Mouse (Mus musculus) heart, embryonic 13.5 days (tissue): Measurements from ENCODE around the gene Gm42906. TPM values are rescaled to one million over a fixed set of nuclear protein-coding genes. Genes with fewer than 3 reads are reported as not detected.

Experiments
- ATAC-seq: fragments of 200-750 bp; cut with Nextera tagmentation; 2 replicates; pipeline ENCODE4 v1.8.0; 2017; ENCODE audit warnings: moderate TSS enrichment; ENCODE audit not compliant: insufficient number of reproducible peaks, low FRiP score, low TSS enrichment; ENCODE audit errors: extremely low read depth
- H3K27ac ChIP-seq: fragments of 300-500 bp; sonication (generic); replicated peaks from 2 replicates; pipeline ENCODE4 v1.5.1; 2015; ENCODE audit warnings: moderate library complexity, mild to moderate bottlenecking, inconsistent platforms
- H3K27me3 ChIP-seq: fragments of 300-500 bp; sonication (generic); replicated peaks from 2 replicates; pipeline ENCODE4 v1.6.1; 2015; ENCODE audit warnings: mild to moderate bottlenecking, inconsistent platforms
- H3K36me3 ChIP-seq: fragments of 300-500 bp; sonication (generic); 2 replicates; pipeline ENCODE4 v1.6.1; 2015; ENCODE audit warnings: mild to moderate bottlenecking, inconsistent platforms
- H3K4me1 ChIP-seq: fragments of 300-500 bp; sonication (generic); 2 replicates; pipeline ENCODE4 v1.6.1; 2015; ENCODE audit warnings: inconsistent platforms
- H3K4me2 ChIP-seq: fragments of 300-500 bp; sonication (generic); 2 replicates; pipeline ENCODE4 v1.6.1; 2015; ENCODE audit warnings: inconsistent platforms, mild to moderate bottlenecking, moderate library complexity
- H3K4me3 ChIP-seq: fragments of 300-500 bp; sonication (generic); 2 replicates; pipeline ENCODE4 v1.5.1; 2015; ENCODE audit warnings: moderate library complexity, mild to moderate bottlenecking, inconsistent platforms
- H3K9ac ChIP-seq: fragments of 300-500 bp; sonication (generic); 2 replicates; pipeline ENCODE4 v1.6.1; 2015; ENCODE audit warnings: inconsistent platforms, mild to moderate bottlenecking, moderate library complexity
- H3K9me3 ChIP-seq: fragments of 300-500 bp; sonication (generic); 2 replicates; pipeline ENCODE4 v1.6.1; 2016; ENCODE audit warnings: inconsistent platforms
- WGBS: fragments of 180-500 bp; shearing (Covaris S2); methylation state at CpG from one replicate; pipeline ENCODE4 v1.1.7; 2015; ENCODE audit warnings: mixed read lengths; 5-methylcytosine and 5-hydroxymethylcytosine counted together
- polyA plus RNA-seq: library from polyadenylated mRNA; unstranded; fragments of >200 nt; fragmentation: Nextera tagmentation; extraction: Ambion mirVana; gene quantifications from 2 replicates; pipeline ENCODE4 v1.2.1, GENCODE M21; 2015

Gm42906 gene
- polyA plus RNA-seq, 1 experiment from 2014 or later, result not detected

- 86% methylated on average over 8 of the region's 8 CpGs for WGBS
- H3K27me3 ChIP-seq, result no peaks in the 10 kb centered on the region
Measured at GRCm38 (mm10) chr5:151181288-151181687, 246.7 kb downstream of the Gm42906 start.

GRCm38 (mm10) chr5:151180176-151180785 is 247.7 kb downstream of the Gm42906 start:
- no peak overlapping the region for H3K9ac ChIP-seq
- H3K4me1 ChIP-seq, result peaks cover 25% of the 10 kb centered on the region
- no peak overlapping the region for H3K27ac ChIP-seq
- H3K9me3 ChIP-seq, result no peaks in the 10 kb centered on the region
- no peak overlapping the region for H3K4me2 ChIP-seq
- H3K4me3 ChIP-seq, result no peak overlapping the region
- no peaks in the 10 kb centered on the region for H3K27me3 ChIP-seq
- no peaks in the 10 kb centered on the region for H3K36me3 ChIP-seq
- 76% methylated on average over 9 of the region's 9 CpGs for WGBS
- no peak for ATAC-seq

More at GRCm38 (mm10) chr5:151181288-151181687, 246.7 kb downstream of the Gm42906 start:
- Histone ChIP-seq H3K9ac (no peak overlapping the region), H3K27ac (no peak overlapping the region), H3K4me3 (no peak overlapping the region), H3K9me3 (no peaks in the 10 kb centered on the region), H3K4me2 (no peak overlapping the region), H3K36me3 (no peaks in the 10 kb centered on the region), H3K4me1 (peaks cover 24% of the 10 kb centered on the region)
- no peak for ATAC-seq

GRCm38 (mm10) chr5:151177171-151177570 is 250.8 kb downstream of the Gm42906 start:
- no peak for ATAC-seq
- no peaks in the 10 kb centered on the region for H3K36me3 ChIP-seq
- H3K9me3 ChIP-seq, result no peaks in the 10 kb centered on the region
- H3K4me2 ChIP-seq, result no peak overlapping the region
- H3K4me1 ChIP-seq, result peaks cover 18% of the 10 kb centered on the region
- H3K27ac ChIP-seq, result no peak overlapping the region
- 81% methylated on average over 3 of the region's 3 CpGs for WGBS
- no peaks in the 10 kb centered on the region for H3K27me3 ChIP-seq
- no peak overlapping the region for H3K9ac ChIP-seq
- no peak overlapping the region for H3K4me3 ChIP-seq

GRCm38 (mm10) chr5:151175897-151176313 is 252.1 kb downstream of the Gm42906 start:
- Histone ChIP-seq H3K9me3 (no peaks in the 10 kb centered on the region), H3K9ac (no peak overlapping the region), H3K36me3 (no peaks in the 10 kb centered on the region), H3K4me2 (no peak overlapping the region), H3K4me1 (peaks cover 18% of the 10 kb centered on the region), H3K27ac (no peak overlapping the region), H3K27me3 (no peaks in the 10 kb centered on the region), H3K4me3 (no peak overlapping the region)
- ATAC-seq, result no peak
- WGBS, result 60% methylated on average over 4 of the region's 4 CpGs

GRCm38 (mm10) chr5:151174485-151175460 is 253.2 kb downstream of the Gm42906 start:
- Histone ChIP-seq H3K4me3 (no peak overlapping the region), H3K9me3 (no peaks in the 10 kb centered on the region), H3K4me1 (peaks cover 18% of the 10 kb centered on the region), H3K4me2 (no peak overlapping the region), H3K27ac (peak overlapping the region; percentile 56), H3K9ac (no peak overlapping the region), H3K27me3 (no peaks in the 10 kb centered on the region), H3K36me3 (no peaks in the 10 kb centered on the region)
- ATAC-seq, result no peak
- WGBS, result 57% methylated on average over 7 of the region's 7 CpGs

- H3K27ac ChIP-seq, result no peak overlapping the region
- no peak overlapping the region for H3K4me3 ChIP-seq
- no peaks in the 10 kb centered on the region for H3K9me3 ChIP-seq
- no peaks in the 10 kb centered on the region for H3K27me3 ChIP-seq
- no peak overlapping the region for H3K9ac ChIP-seq
- peaks cover 4% of the 10 kb centered on the region; the same call in 1 of the 2 replicates for H3K36me3 ChIP-seq
- no peak overlapping the region for H3K4me2 ChIP-seq
- ATAC-seq, result no peak
- peaks cover 18% of the 10 kb centered on the region for H3K4me1 ChIP-seq
- WGBS, result 85% methylated on average over 1 of the region's 1 CpGs
Measured at GRCm38 (mm10) chr5:151173774-151174173, 254.2 kb downstream of the Gm42906 start.

- peaks cover 26% of the 10 kb centered on the region for H3K4me1 ChIP-seq
- H3K4me3 ChIP-seq, result no peak overlapping the region
- H3K4me2 ChIP-seq, result no peak overlapping the region
- 72% methylated on average over 3 of the region's 3 CpGs for WGBS
- no peaks in the 10 kb centered on the region for H3K27me3 ChIP-seq
- ATAC-seq, result no peak
- no peak overlapping the region for H3K27ac ChIP-seq
- H3K9me3 ChIP-seq, result no peaks in the 10 kb centered on the region
- peaks cover 4% of the 10 kb centered on the region; the same call in 1 of the 2 replicates for H3K36me3 ChIP-seq
- no peak overlapping the region for H3K9ac ChIP-seq
Measured at GRCm38 (mm10) chr5:151170168-151170750, 257.7 kb downstream of the Gm42906 start.

- no peaks in the 10 kb centered on the region for H3K27me3 ChIP-seq
- H3K9ac ChIP-seq, result no peak overlapping the region
- peaks cover 24% of the 10 kb centered on the region for H3K4me1 ChIP-seq
- peaks cover 4% of the 10 kb centered on the region; the same call in 1 of the 2 replicates for H3K36me3 ChIP-seq
- no peak overlapping the region for H3K4me2 ChIP-seq
- no peak for ATAC-seq
- 80% methylated on average over 3 of the region's 3 CpGs for WGBS
- no peak overlapping the region for H3K27ac ChIP-seq
- no peaks in the 10 kb centered on the region for H3K9me3 ChIP-seq
- H3K4me3 ChIP-seq, result no peak overlapping the region
Measured at GRCm38 (mm10) chr5:151168191-151168590, 259.8 kb downstream of the Gm42906 start.

- Histone ChIP-seq H3K27me3 (no peaks in the 10 kb centered on the region), H3K4me2 (no peak overlapping the region), H3K9me3 (no peaks in the 10 kb centered on the region), H3K4me1 (peaks cover 25% of the 10 kb centered on the region), H3K9ac (no peak overlapping the region), H3K27ac (no peak overlapping the region), H3K36me3 (peaks cover 4% of the 10 kb centered on the region; the same call in 1 of the 2 replicates), H3K4me3 (no peak overlapping the region)
- no peak for ATAC-seq
- 81% methylated on average over 6 of the region's 6 CpGs for WGBS
Measured at GRCm38 (mm10) chr5:151167641-151168040, 260.3 kb downstream of the Gm42906 start.

GRCm38 (mm10) chr5:151166266-151166665 is 261.7 kb downstream of the Gm42906 start:
- no peak overlapping the region for H3K9ac ChIP-seq
- no peak for ATAC-seq
- peaks cover 25% of the 10 kb centered on the region for H3K4me1 ChIP-seq
- no peak overlapping the region for H3K4me3 ChIP-seq
- no peaks in the 10 kb centered on the region for H3K27me3 ChIP-seq
- WGBS, result 49% methylated on average over 5 of the region's 5 CpGs
- H3K36me3 ChIP-seq, result peaks cover 4% of the 10 kb centered on the region; the same call in 1 of the 2 replicates
- peak overlapping the region; percentile 48; the same call in 1 of the 2 replicates for H3K27ac ChIP-seq
- no peaks in the 10 kb centered on the region for H3K9me3 ChIP-seq
- no peak overlapping the region for H3K4me2 ChIP-seq

GRCm38 (mm10) chr5:151165381-151166016 is 262.5 kb downstream of the Gm42906 start:
- no peak overlapping the region for H3K4me3 ChIP-seq
- peaks cover 25% of the 10 kb centered on the region for H3K4me1 ChIP-seq
- no peak overlapping the region for H3K4me2 ChIP-seq
- WGBS, result 66% methylated on average over 6 of the region's 6 CpGs
- no peaks in the 10 kb centered on the region for H3K9me3 ChIP-seq
- H3K36me3 ChIP-seq, result peaks cover 4% of the 10 kb centered on the region; the same call in 1 of the 2 replicates
- H3K27ac ChIP-seq, result 0 out of 2 replicates have a peak overlapping the region, but pooled peaks have one; percentile 48
- no peak for ATAC-seq
- H3K9ac ChIP-seq, result no peak overlapping the region
- no peaks in the 10 kb centered on the region for H3K27me3 ChIP-seq
